In the genomic region with DNA sequence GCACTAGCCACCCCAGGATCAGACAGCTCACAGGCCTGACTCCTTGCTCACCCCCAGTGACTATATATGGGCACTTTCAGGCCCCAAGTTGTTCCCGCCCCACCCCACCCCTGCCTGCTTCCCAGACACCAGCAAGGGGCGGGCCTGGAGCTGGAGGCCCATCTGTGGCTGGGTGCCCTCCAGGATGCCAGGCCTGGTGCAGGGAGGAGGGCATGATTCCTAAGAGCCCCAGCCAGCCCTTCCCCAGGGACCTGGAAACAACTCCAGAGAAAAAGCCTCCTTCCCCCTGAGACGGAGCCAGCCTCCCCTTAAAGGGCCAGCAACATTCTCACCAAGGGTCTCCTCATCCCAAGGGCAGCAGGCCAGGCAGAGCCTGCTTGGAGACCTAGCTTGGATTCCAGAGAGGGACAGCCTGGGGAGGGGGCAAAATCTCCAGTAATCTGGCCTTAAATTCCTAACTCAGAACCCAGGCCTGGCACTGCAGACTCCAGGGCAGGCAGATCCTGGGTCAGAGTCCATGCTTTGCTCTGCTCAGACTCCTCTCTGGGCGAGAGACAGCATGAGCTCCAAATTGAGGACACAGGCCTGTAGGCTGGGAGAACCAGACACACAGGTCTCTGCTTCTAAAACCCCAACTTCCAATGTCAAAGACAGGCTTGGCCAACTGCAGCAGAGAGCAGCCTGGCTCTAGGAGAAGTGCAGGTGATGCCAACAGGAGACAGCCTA, we compare ENCODE assay signal across 8 mouse cellular contexts. TPM values are rescaled to one million over a fixed set of nuclear protein-coding genes. Genes with fewer than 3 reads are reported as not detected.
DNase-seq lines count a peak whose midpoint lies in the region; ATAC-seq and TF ChIP-seq lines count a peak whose summit lies in the region.

No protein-coding gene starts in this region.

- H3K27me3 ChIP-seq in midbrain, postnatal 0 days (ENCODE audit: insufficient read depth, low read length), result peaks cover 13% of the 10 kb centered on the region; the same call in 1 of the 2 replicates

- peak; percentile 53 to 54 for DNase-seq in cerebellum, adult 18-20 months
- no peak for DNase-seq in cerebellum, adult 11 months
- peak; percentile 42 for DNase-seq in retina, postnatal 1 day
- DNase-seq in retina, embryonic 14.5 days (ENCODE audit: low spot score), result no peak
- DNase-seq in kidney, adult 18-20 months, result peak; percentile 63
- DNase-seq in midbrain, postnatal 0 days (ENCODE audit: low spot score), result peak; percentile 61
- DNase-seq in thymus, postnatal 0 days (ENCODE audit: low spot score), result no peak
- no peak for DNase-seq in left cerebral cortex, adult 8-10 months (ENCODE audit: low spot score in 2 of 2)

- TF ChIP-seq CTCF in midbrain, postnatal 0 days (IDR thresholded peaks at IDR 0.05), result no peak

- ATAC-seq in midbrain, postnatal 0 days (ENCODE audit: low FRiP score), result no peak

- no peak overlapping the region for H3K9ac ChIP-seq in midbrain, postnatal 0 days (replicated peaks; ENCODE audit: low read length, poor library complexity, severe bottlenecking)

- no peak overlapping the region for H3K4me2 ChIP-seq in midbrain, postnatal 0 days (ENCODE audit: low read depth, low read length, poor library complexity, severe bottlenecking)

- H3K9me3 ChIP-seq in midbrain, postnatal 0 days (ENCODE audit: low read length), result no peaks in the 10 kb centered on the region

- no peaks in the 10 kb centered on the region for H3K36me3 ChIP-seq in midbrain, postnatal 0 days (ENCODE audit: insufficient read depth, low read length)

- peaks cover 10% of the 10 kb centered on the region; the same call in 1 of the 2 replicates for H3K4me1 ChIP-seq in midbrain, postnatal 0 days (ENCODE audit: insufficient read depth, low read length)

- no peak overlapping the region for H3K4me3 ChIP-seq in midbrain, postnatal 0 days (ENCODE audit: low read depth, low read length)

- WGBS in midbrain, postnatal 0 days, result 38% methylated on average over 4 of the region's 4 CpGs

- no peak overlapping the region for H3K27ac ChIP-seq in midbrain, postnatal 0 days (ENCODE audit: low read depth, low read length)

RNA-seq across cellular contexts. Expression of a gene that starts 4.3 kb away (rescaled TPM):
- 35.2 and 40.7 TPM in 2 replicates for total RNA-seq in midbrain, postnatal 0 days (2014; rRNA removed)
- polyA plus RNA-seq in midbrain, postnatal 0 days (2015; fragmentation: Nextera tagmentation; extraction: Ambion mirVana), result 21.4 and 23.9 TPM in 2 replicates
- 2.2 and 2.8 TPM in 2 replicates for polyA plus RNA-seq in thymus, postnatal 0 days (2015; fragmentation: Nextera tagmentation; extraction: Ambion mirVana)
- 10 to 100 TPM; 82.0 to 82.9 (median 82.7) TPM for total RNA-seq in left cerebral cortex, adult 8-10 months (2022)

Comparison
In these comparisons a context has a peak if more than half of its experiments do, and no peak if none do; other contexts are left out.
1. DNase-seq: peak in cerebellum, adult 18-20 months (2 of 2), retina, postnatal 1 day (single experiment), kidney, adult 18-20 months (single experiment) and midbrain, postnatal 0 days (single experiment); none in cerebellum, adult 11 months (single experiment), retina, embryonic 14.5 days (single experiment), thymus, postnatal 0 days (single experiment) and left cerebral cortex, adult 8-10 months (0 of 2).